Mouse (Mus musculus): Measurements from ENCODE around the gene Ntrk2. TPM values are rescaled to one million over a fixed set of nuclear protein-coding genes. Genes with fewer than 3 reads are reported as not detected.

Ntrk2 gene
- polyA plus RNA-seq, 1 experiment from 2014 or later: 137 TPM

- no peak overlapping the region for H3K4me2 ChIP-seq (ENCODE audit: low read depth, low read length)
- ATAC-seq (ENCODE audit: low read depth): 0 out of 2 replicates have a peak, but pooled peaks have one; percentile 22
- H3K27me3 ChIP-seq (ENCODE audit: control insufficient read depth, insufficient read depth, low read length): no peaks in the 10 kb centered on the region
- H3K27ac ChIP-seq (ENCODE audit: low read depth, low read length): no peak overlapping the region
- no peaks in the 10 kb centered on the region for H3K36me3 ChIP-seq (ENCODE audit: control insufficient read depth, insufficient read depth, low read length)
- 71% methylated on average over 4 of the region's 4 CpGs for WGBS
- H3K4me1 ChIP-seq (ENCODE audit: control insufficient read depth, insufficient read depth, low read length): peaks cover 2% of the 10 kb centered on the region; the same call in 1 of the 2 replicates
- H3K9ac ChIP-seq (replicated peaks; ENCODE audit: low read depth, low read length): no peak overlapping the region
- H3K4me3 ChIP-seq (ENCODE audit: low read depth, low read length): no peak overlapping the region
- H3K9me3 ChIP-seq (ENCODE audit: control insufficient read depth, low read length): no peaks in the 10 kb centered on the region
Observed at GRCm38 (mm10) chr13:58938464-58938863, 132.1 kb downstream of the Ntrk2 start.

GRCm38 (mm10) chr13:58940208-58940607 lies 133.8 kb downstream of the Ntrk2 start:
- 94% methylated on average over 6 of the region's 6 CpGs for WGBS
- no peaks in the 10 kb centered on the region for H3K27me3 ChIP-seq (ENCODE audit: control insufficient read depth, insufficient read depth, low read length)
- no peak overlapping the region for H3K4me2 ChIP-seq (ENCODE audit: low read depth, low read length)
- H3K27ac ChIP-seq (ENCODE audit: low read depth, low read length): no peak overlapping the region
- H3K9ac ChIP-seq (replicated peaks; ENCODE audit: low read depth, low read length): no peak overlapping the region
- H3K9me3 ChIP-seq (ENCODE audit: control insufficient read depth, low read length): no peaks in the 10 kb centered on the region
- 0 out of 2 replicates have a peak, but pooled peaks cover 2% of the 10 kb centered on the region for H3K4me1 ChIP-seq (ENCODE audit: control insufficient read depth, insufficient read depth, low read length)
- no peaks in the 10 kb centered on the region for H3K36me3 ChIP-seq (ENCODE audit: control insufficient read depth, insufficient read depth, low read length)
- no peak for ATAC-seq (ENCODE audit: low read depth)
- no peak overlapping the region for H3K4me3 ChIP-seq (ENCODE audit: low read depth, low read length)

DNA sequence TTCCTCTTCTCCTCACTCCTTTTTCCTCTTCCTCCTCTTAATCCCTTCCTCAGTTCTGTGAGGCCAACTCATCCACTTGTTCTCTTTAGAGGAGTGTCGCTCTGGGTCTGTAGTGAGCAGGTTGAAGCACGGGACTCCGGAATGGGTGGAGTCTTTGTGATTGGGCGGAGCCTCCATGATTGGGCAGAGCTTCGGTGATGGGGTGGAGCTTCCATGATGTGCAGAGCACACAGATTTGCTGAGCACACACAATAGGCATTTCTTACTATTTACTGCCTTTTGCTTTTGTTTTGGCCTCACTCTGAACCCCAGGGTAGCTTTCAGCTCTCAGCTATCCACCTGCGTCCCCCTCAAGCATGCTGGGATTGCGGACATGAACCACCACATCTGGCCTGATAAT lies 134.4 kb downstream of the Ntrk2 start:
- Histone ChIP-seq H3K27ac (ENCODE audit: low read depth, low read length) (no peak overlapping the region), H3K4me3 (ENCODE audit: low read depth, low read length) (no peak overlapping the region), H3K4me2 (ENCODE audit: low read depth, low read length) (no peak overlapping the region), H3K9me3 (ENCODE audit: control insufficient read depth, low read length) (no peaks in the 10 kb centered on the region), H3K4me1 (ENCODE audit: control insufficient read depth, insufficient read depth, low read length) (peaks cover 8% of the 10 kb centered on the region), H3K27me3 (ENCODE audit: control insufficient read depth, insufficient read depth, low read length) (no peaks in the 10 kb centered on the region), H3K9ac (replicated peaks; ENCODE audit: low read depth, low read length) (no peak overlapping the region), H3K36me3 (ENCODE audit: control insufficient read depth, insufficient read depth, low read length) (no peaks in the 10 kb centered on the region)
- no peak for ATAC-seq (ENCODE audit: low read depth)
- WGBS: 39% methylated on average over 7 of the region's 7 CpGs

DNA sequence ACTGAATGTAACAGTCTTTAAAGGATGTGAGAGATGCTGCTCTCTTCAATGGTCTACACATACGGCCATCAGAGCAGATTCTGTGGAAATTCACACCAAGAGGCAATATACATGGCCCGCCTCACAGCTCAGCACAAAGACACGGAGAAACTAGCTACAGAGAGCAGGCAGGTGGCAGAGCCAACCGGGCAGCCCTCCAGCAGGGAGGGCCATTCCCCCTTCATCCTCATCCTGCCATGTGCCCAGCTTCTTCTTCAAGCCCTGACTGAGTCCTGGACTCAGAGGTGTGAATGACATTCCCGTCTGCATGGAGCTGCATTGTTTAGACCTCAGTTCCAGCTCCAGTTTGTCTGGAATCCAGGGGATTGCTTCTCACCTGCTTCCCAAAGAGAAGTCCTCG lies 139.4 kb downstream of the Ntrk2 start:
- H3K9ac ChIP-seq (replicated peaks; ENCODE audit: low read depth, low read length): no peak overlapping the region
- ATAC-seq (ENCODE audit: low read depth): no peak

GRCm38 (mm10) chr13:58946589-58946988 lies 140.2 kb downstream of the Ntrk2 start:
- Histone ChIP-seq H3K36me3 (ENCODE audit: control insufficient read depth, insufficient read depth, low read length) (no peaks in the 10 kb centered on the region), H3K9ac (replicated peaks; ENCODE audit: low read depth, low read length) (no peak overlapping the region), H3K27me3 (ENCODE audit: control insufficient read depth, insufficient read depth, low read length) (no peaks in the 10 kb centered on the region), H3K4me3 (ENCODE audit: low read depth, low read length) (no peak overlapping the region), H3K9me3 (ENCODE audit: control insufficient read depth, low read length) (no peaks in the 10 kb centered on the region), H3K4me1 (ENCODE audit: control insufficient read depth, insufficient read depth, low read length) (peaks cover 14% of the 10 kb centered on the region), H3K4me2 (ENCODE audit: low read depth, low read length) (no peak overlapping the region), H3K27ac (ENCODE audit: low read depth, low read length) (no peak overlapping the region)
- no peak for ATAC-seq (ENCODE audit: low read depth)
- 49% methylated on average over 6 of the region's 6 CpGs for WGBS

More for the DNA sequence above, 139.4 kb downstream of the Ntrk2 start:
- no peaks in the 10 kb centered on the region for H3K36me3 ChIP-seq (ENCODE audit: control insufficient read depth, insufficient read depth, low read length)
- peaks cover 14% of the 10 kb centered on the region for H3K4me1 ChIP-seq (ENCODE audit: control insufficient read depth, insufficient read depth, low read length)
- H3K27me3 ChIP-seq (ENCODE audit: control insufficient read depth, insufficient read depth, low read length): no peaks in the 10 kb centered on the region
- 70% methylated on average over 6 of the region's 6 CpGs for WGBS
- H3K4me3 ChIP-seq (ENCODE audit: low read depth, low read length): no peak overlapping the region
- no peak overlapping the region for H3K27ac ChIP-seq (ENCODE audit: low read depth, low read length)
- no peaks in the 10 kb centered on the region for H3K9me3 ChIP-seq (ENCODE audit: control insufficient read depth, low read length)
- no peak overlapping the region for H3K4me2 ChIP-seq (ENCODE audit: low read depth, low read length)

GRCm38 (mm10) chr13:58947056-58947455 lies 140.7 kb downstream of the Ntrk2 start:
- 49% methylated on average over 9 of the region's 9 CpGs for WGBS
- Histone ChIP-seq H3K27me3 (ENCODE audit: control insufficient read depth, insufficient read depth, low read length) (no peaks in the 10 kb centered on the region), H3K9me3 (ENCODE audit: control insufficient read depth, low read length) (no peaks in the 10 kb centered on the region), H3K4me1 (ENCODE audit: control insufficient read depth, insufficient read depth, low read length) (peaks cover 11% of the 10 kb centered on the region), H3K27ac (ENCODE audit: low read depth, low read length) (no peak overlapping the region; the same call in 1 of the 2 replicates), H3K9ac (replicated peaks; ENCODE audit: low read depth, low read length) (no peak overlapping the region), H3K36me3 (ENCODE audit: control insufficient read depth, insufficient read depth, low read length) (no peaks in the 10 kb centered on the region), H3K4me3 (ENCODE audit: low read depth, low read length) (no peak overlapping the region), H3K4me2 (ENCODE audit: low read depth, low read length) (no peak overlapping the region)
- no peak for ATAC-seq (ENCODE audit: low read depth)

- ATAC-seq (ENCODE audit: low read depth): no peak
- Histone ChIP-seq H3K36me3 (ENCODE audit: control insufficient read depth, insufficient read depth, low read length) (no peaks in the 10 kb centered on the region), H3K4me1 (ENCODE audit: control insufficient read depth, insufficient read depth, low read length) (peaks cover 3% of the 10 kb centered on the region; the same call in 1 of the 2 replicates), H3K4me3 (ENCODE audit: low read depth, low read length) (no peak overlapping the region), H3K9me3 (ENCODE audit: control insufficient read depth, low read length) (no peaks in the 10 kb centered on the region), H3K27me3 (ENCODE audit: control insufficient read depth, insufficient read depth, low read length) (no peaks in the 10 kb centered on the region), H3K4me2 (ENCODE audit: low read depth, low read length) (no peak overlapping the region), H3K9ac (replicated peaks; ENCODE audit: low read depth, low read length) (no peak overlapping the region), H3K27ac (ENCODE audit: low read depth, low read length) (no peak overlapping the region)
- 25% methylated on average over 4 of the region's 4 CpGs for WGBS
Observed at GRCm38 (mm10) chr13:58954331-58954730, 148.0 kb downstream of the Ntrk2 start.

DNA sequence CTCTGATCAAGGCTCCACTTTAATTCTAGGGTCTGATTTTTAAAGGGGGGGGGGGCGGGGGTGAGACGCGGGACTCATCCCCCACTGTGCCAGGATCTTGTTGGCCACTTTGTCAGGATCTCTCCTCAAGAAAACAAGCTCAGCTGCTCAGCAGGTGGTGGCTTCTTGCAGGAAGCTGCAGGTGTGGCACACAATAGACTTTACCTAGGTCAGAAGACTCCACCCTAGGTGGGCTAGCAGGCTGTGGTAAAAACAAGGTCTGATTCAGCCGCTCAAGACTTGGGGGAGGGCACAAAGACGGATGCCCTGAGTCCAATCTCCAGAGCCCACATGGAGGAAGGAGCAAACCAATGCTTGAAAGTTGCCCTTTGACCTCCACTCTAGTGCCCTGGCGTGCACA lies 148.4 kb downstream of the Ntrk2 start:
- ATAC-seq (ENCODE audit: low read depth): no peak
- 19% methylated on average over 6 of the region's 6 CpGs for WGBS
- peaks cover 3% of the 10 kb centered on the region; the same call in 1 of the 2 replicates for H3K4me1 ChIP-seq (ENCODE audit: control insufficient read depth, insufficient read depth, low read length)
- no peak overlapping the region for H3K4me2 ChIP-seq (ENCODE audit: low read depth, low read length)
- no peak overlapping the region for H3K27ac ChIP-seq (ENCODE audit: low read depth, low read length)
- no peaks in the 10 kb centered on the region for H3K9me3 ChIP-seq (ENCODE audit: control insufficient read depth, low read length)
- H3K36me3 ChIP-seq (ENCODE audit: control insufficient read depth, insufficient read depth, low read length): no peaks in the 10 kb centered on the region
- H3K9ac ChIP-seq (replicated peaks; ENCODE audit: low read depth, low read length): no peak overlapping the region
- H3K27me3 ChIP-seq (ENCODE audit: control insufficient read depth, insufficient read depth, low read length): no peaks in the 10 kb centered on the region
- H3K4me3 ChIP-seq (ENCODE audit: low read depth, low read length): no peak overlapping the region

DNA sequence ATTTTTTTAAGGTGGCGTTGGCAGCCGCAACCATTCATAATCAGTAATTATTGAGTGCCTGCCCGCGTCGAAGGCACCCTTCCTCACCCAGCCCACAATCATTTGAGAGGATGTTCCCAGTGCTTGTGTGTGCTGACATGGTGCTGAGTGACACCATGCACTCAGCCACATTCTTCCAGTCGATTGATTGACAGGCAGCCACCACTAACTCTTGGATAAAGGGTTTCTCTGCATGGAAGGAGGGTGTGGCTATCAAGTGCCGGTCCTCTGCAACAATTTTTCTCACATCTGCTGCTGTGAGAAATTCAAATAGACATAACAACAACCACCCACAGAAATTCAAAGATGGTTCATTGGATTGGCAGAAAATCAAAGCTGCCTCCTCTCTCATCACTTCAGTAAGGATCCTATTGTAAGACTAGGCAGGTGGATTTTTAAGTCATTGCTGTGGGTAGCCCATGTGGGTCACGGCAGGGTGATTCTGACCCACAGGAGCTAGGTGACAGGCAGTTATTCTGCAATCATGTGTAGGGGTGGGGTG lies 148.9 kb downstream of the Ntrk2 start:
- no peak overlapping the region for H3K4me2 ChIP-seq (ENCODE audit: low read depth, low read length)
- H3K27ac ChIP-seq (ENCODE audit: low read depth, low read length): no peak overlapping the region
- H3K4me3 ChIP-seq (ENCODE audit: low read depth, low read length): no peak overlapping the region
- 63% methylated on average over 8 of the region's 8 CpGs for WGBS
- peaks cover 3% of the 10 kb centered on the region; the same call in 1 of the 2 replicates for H3K4me1 ChIP-seq (ENCODE audit: control insufficient read depth, insufficient read depth, low read length)
- no peaks in the 10 kb centered on the region for H3K27me3 ChIP-seq (ENCODE audit: control insufficient read depth, insufficient read depth, low read length)
- H3K9me3 ChIP-seq (ENCODE audit: control insufficient read depth, low read length): no peaks in the 10 kb centered on the region
- ATAC-seq (ENCODE audit: low read depth): no peak
- H3K9ac ChIP-seq (replicated peaks; ENCODE audit: low read depth, low read length): no peak overlapping the region
- H3K36me3 ChIP-seq (ENCODE audit: control insufficient read depth, insufficient read depth, low read length): no peaks in the 10 kb centered on the region
